Mouse (Mus musculus) embryonic fibroblast, embryonic 13.5 days (primary cell): ENCODE measurements around the gene P2ry1. TPM values are rescaled to one million over a fixed set of nuclear protein-coding genes. Genes with fewer than 3 reads are reported as not detected.

ENCODE experiments used
- H3K27ac ChIP-seq: 2 replicates; pipeline ENCODE4 v1.5.1; 2012; ENCODE audit warnings: low read length, control low read depth, inconsistent platforms; ENCODE audit not compliant: insufficient read depth
- H3K4me1 ChIP-seq: 2 replicates; pipeline ENCODE4 v1.6.1; 2011; ENCODE audit warnings: low read length; ENCODE audit not compliant: control insufficient read depth, insufficient read depth
- H3K4me3 ChIP-seq: 2 replicates; pipeline ENCODE4 v1.5.1; 2011; ENCODE audit warnings: mild to moderate bottlenecking, control low read depth, low read length; ENCODE audit not compliant: insufficient read depth
- CTCF ChIP-seq: IDR thresholded peaks from 2 replicates; pipeline ENCODE4 v1.5.1; 2011; ENCODE audit warnings: mild to moderate bottlenecking, control low read depth, low read length, moderate library complexity, borderline replicate concordance; ENCODE audit not compliant: insufficient read depth
- POLR2A ChIP-seq: IDR thresholded peaks from 2 replicates; pipeline ENCODE4 v1.6.1; 2011; ENCODE audit warnings: low read depth, mild to moderate bottlenecking, control low read depth, low read length, moderate library complexity
- polyA plus RNA-seq: library from polyadenylated mRNA; stranded (reverse); fragments of >200 nt; gene quantifications from 2 replicates; pipeline ENCODE4 v1.2.4, GENCODE M21; 2011; ENCODE audit warnings: low read depth; ENCODE audit not compliant: missing spikeins, insufficient read length

P2ry1 gene
- polyA plus RNA-seq, 1 experiment = 0.77 TPM

- H3K27ac ChIP-seq = no peak overlapping the region
- no peaks in the 10 kb centered on the region for H3K4me1 ChIP-seq
- no peak for TF ChIP-seq POLR2A
- TF ChIP-seq CTCF = no peak
- H3K4me3 ChIP-seq = peak overlapping the region; percentile 82
These were observed 576 bp upstream of the P2ry1 start for GRCm38 (mm10) chr3:61001852-61002586.

- TF ChIP-seq POLR2A = no peak
- TF ChIP-seq CTCF = no peak
- H3K27ac ChIP-seq = no peak overlapping the region
- H3K4me3 ChIP-seq = no peak overlapping the region
- H3K4me1 ChIP-seq = no peaks in the 10 kb centered on the region
These were observed 2.0 kb downstream of the P2ry1 start for GRCm38 (mm10) chr3:61004611-61005010.

- no peak overlapping the region for H3K4me3 ChIP-seq
These were observed 9.1 kb downstream of the P2ry1 start for GRCm38 (mm10) chr3:61011660-61012059.

GRCm38 (mm10) chr3:61012550-61012949, 10.0 kb downstream of the P2ry1 start:
- TF ChIP-seq CTCF (no peak), POLR2A (no peak)
- Histone ChIP-seq H3K4me3 (no peak overlapping the region), H3K4me1 (no peaks in the 10 kb centered on the region), H3K27ac (no peak overlapping the region)

More at GRCm38 (mm10) chr3:61011660-61012059, 9.1 kb downstream of the P2ry1 start:
- H3K27ac ChIP-seq = no peak overlapping the region; the same call in 1 of the 2 replicates
- no peak for TF ChIP-seq POLR2A
- TF ChIP-seq CTCF = no peak
- H3K4me1 ChIP-seq = no peaks in the 10 kb centered on the region

- no peak overlapping the region for H3K27ac ChIP-seq
- no peaks in the 10 kb centered on the region for H3K4me1 ChIP-seq
- TF ChIP-seq CTCF (no peak), POLR2A (no peak)
- H3K4me3 ChIP-seq = no peak overlapping the region
These were observed 14.1 kb downstream of the P2ry1 start for GRCm38 (mm10) chr3:61016733-61017132.

- Histone ChIP-seq H3K4me1 (no peaks in the 10 kb centered on the region), H3K4me3 (no peak overlapping the region), H3K27ac (no peak overlapping the region)
- TF ChIP-seq POLR2A = no peak
- TF ChIP-seq CTCF = no peak
These were observed 29.5 kb downstream of the P2ry1 start for GRCm38 (mm10) chr3:61032100-61032499.

- Histone ChIP-seq H3K4me3 (no peak overlapping the region), H3K4me1 (no peaks in the 10 kb centered on the region), H3K27ac (no peak overlapping the region)
- TF ChIP-seq POLR2A (no peak), CTCF (no peak)
These were observed 33.0 kb downstream of the P2ry1 start for GRCm38 (mm10) chr3:61035633-61036032.

GRCm38 (mm10) chr3:61039916-61040315, 37.3 kb downstream of the P2ry1 start:
- TF ChIP-seq CTCF (no peak), POLR2A (no peak)
- no peak overlapping the region for H3K4me3 ChIP-seq
- no peaks in the 10 kb centered on the region for H3K4me1 ChIP-seq
- no peak overlapping the region for H3K27ac ChIP-seq

- no peak for TF ChIP-seq CTCF
- TF ChIP-seq POLR2A = no peak
- H3K4me3 ChIP-seq = no peak overlapping the region
- H3K4me1 ChIP-seq = no peaks in the 10 kb centered on the region
- no peak overlapping the region for H3K27ac ChIP-seq
These were observed 47.5 kb downstream of the P2ry1 start for GRCm38 (mm10) chr3:61049976-61050672.
